Mouse (Mus musculus) E14TG2a.4 (cell line): ENCODE results near the gene Entpd1.

Source experiments
- H3K27me3 ChIP-seq: 2 replicates; pipeline ENCODE4 v1.6.1; 2014; ENCODE audit warnings: low read length, control low read depth; ENCODE audit not compliant: insufficient read depth
- H3K36me3 ChIP-seq: 2 replicates; pipeline ENCODE4 v1.6.1; 2014; ENCODE audit warnings: low read length, control low read depth; ENCODE audit not compliant: insufficient read depth
- H3K4me1 ChIP-seq: replicated peaks from 2 replicates; pipeline ENCODE4 v1.6.1; 2014; ENCODE audit warnings: low read depth, low read length, control low read depth
- H3K4me3 ChIP-seq: replicated peaks from 2 replicates; pipeline ENCODE4 v1.5.1; 2014; ENCODE audit warnings: mild to moderate bottlenecking, low read length
- H3K9me3 ChIP-seq: 2 replicates; pipeline ENCODE4 v1.6.1; 2014; ENCODE audit warnings: low read length, control low read depth
- CTCF ChIP-seq: conservative IDR thresholded peaks from 2 replicates; pipeline ENCODE4 v1.5.1; 2014; ENCODE audit warnings: low read length
- NANOG ChIP-seq: IDR thresholded peaks from 2 replicates; pipeline ENCODE4 v1.6.1; 2014; ENCODE audit warnings: borderline replicate concordance, low read length, mixed read lengths
- POU5F1 ChIP-seq: IDR thresholded peaks from 2 replicates; pipeline ENCODE4 v1.6.1; 2014; ENCODE audit warnings: low read length, borderline replicate concordance

The Entpd1 gene

GRCm38 (mm10) chr19:40746603-40747002 is 134.4 kb downstream of the Entpd1 start:
- no peak overlapping the region for H3K4me3 ChIP-seq
- peak; percentile 30 for TF ChIP-seq CTCF
- TF ChIP-seq NANOG = no peak
- TF ChIP-seq POU5F1 = no peak
- H3K27me3 ChIP-seq = peaks cover 24% of the 10 kb centered on the region
- no peaks in the 10 kb centered on the region for H3K9me3 ChIP-seq
- H3K4me1 ChIP-seq = peaks cover 15% of the 10 kb centered on the region
- no peaks in the 10 kb centered on the region for H3K36me3 ChIP-seq

- Histone ChIP-seq H3K9me3 (no peaks in the 10 kb centered on the region), H3K27me3 (peaks cover 28% of the 10 kb centered on the region), H3K4me3 (peak within 1 kb of the TSS; percentile 53), H3K4me1 (peaks cover 15% of the 10 kb centered on the region), H3K36me3 (no peaks in the 10 kb centered on the region)
- TF ChIP-seq POU5F1 (no peak), NANOG (no peak), CTCF (no peak)
These were observed 136.4 kb downstream of the Entpd1 start, which contains the start of gene Cc2d2b for GRCm38 (mm10) chr19:40748559-40748958. Cc2d2b (plus strand) TSS chr19:40748753.

- no peak overlapping the region for H3K4me3 ChIP-seq
- TF ChIP-seq POU5F1 = no peak
- peak; percentile 83 for TF ChIP-seq CTCF
These were observed 142.1 kb downstream of the Entpd1 start for GRCm38 (mm10) chr19:40754311-40754710.

GRCm38 (mm10) chr19:40760071-40760470 is 147.9 kb downstream of the Entpd1 start:
- Histone ChIP-seq H3K4me3 (no peak overlapping the region), H3K9me3 (no peaks in the 10 kb centered on the region), H3K27me3 (peaks cover 35% of the 10 kb centered on the region), H3K4me1 (peaks cover 13% of the 10 kb centered on the region; the same call in 1 of the 2 replicates), H3K36me3 (no peaks in the 10 kb centered on the region)
- TF ChIP-seq CTCF = no peak
- TF ChIP-seq NANOG = no peak
- TF ChIP-seq POU5F1 = no peak

More at GRCm38 (mm10) chr19:40754311-40754710, 142.1 kb downstream of the Entpd1 start:
- Histone ChIP-seq H3K27me3 (peaks cover 25% of the 10 kb centered on the region), H3K9me3 (no peaks in the 10 kb centered on the region), H3K4me1 (no peaks in the 10 kb centered on the region; the same call in 1 of the 2 replicates), H3K36me3 (no peaks in the 10 kb centered on the region)

- peaks cover 37% of the 10 kb centered on the region for H3K27me3 ChIP-seq
- H3K9me3 ChIP-seq = no peaks in the 10 kb centered on the region
- no peak for TF ChIP-seq NANOG
- TF ChIP-seq CTCF = no peak
- no peak for TF ChIP-seq POU5F1
- H3K36me3 ChIP-seq = no peaks in the 10 kb centered on the region
- peak overlapping the region; percentile 57 for H3K4me3 ChIP-seq
- peaks cover 13% of the 10 kb centered on the region; the same call in 1 of the 2 replicates for H3K4me1 ChIP-seq
These were observed 150.0 kb downstream of the Entpd1 start for GRCm38 (mm10) chr19:40762023-40762759.

GRCm38 (mm10) chr19:40767189-40767588 is 155.0 kb downstream of the Entpd1 start:
- Histone ChIP-seq H3K4me1 (0 out of 2 replicates have a peak, but pooled peaks cover 1% of the 10 kb centered on the region), H3K36me3 (no peaks in the 10 kb centered on the region)

GRCm38 (mm10) chr19:40769341-40769770 is 157.2 kb downstream of the Entpd1 start:
- Histone ChIP-seq H3K4me3 (no peak overlapping the region), H3K27me3 (peaks cover 10% of the 10 kb centered on the region; the same call in 1 of the 2 replicates), H3K36me3 (no peaks in the 10 kb centered on the region), H3K9me3 (no peaks in the 10 kb centered on the region), H3K4me1 (no peaks in the 10 kb centered on the region)
- TF ChIP-seq CTCF (no peak), POU5F1 (no peak), NANOG (no peak)

More at GRCm38 (mm10) chr19:40767189-40767588, 155.0 kb downstream of the Entpd1 start:
- Histone ChIP-seq H3K9me3 (no peaks in the 10 kb centered on the region), H3K27me3 (peaks cover 19% of the 10 kb centered on the region), H3K4me3 (no peak overlapping the region)
- TF ChIP-seq CTCF (no peak), NANOG (no peak), POU5F1 (no peak)

GRCm38 (mm10) chr19:40788004-40788714 is 176.0 kb downstream of the Entpd1 start:
- TF ChIP-seq NANOG (no peak), CTCF (no peak), POU5F1 (no peak)
- Histone ChIP-seq H3K4me3 (no peak overlapping the region), H3K36me3 (no peaks in the 10 kb centered on the region), H3K4me1 (no peaks in the 10 kb centered on the region), H3K9me3 (no peaks in the 10 kb centered on the region), H3K27me3 (no peaks in the 10 kb centered on the region)
